Mouse (Mus musculus): Measurements from ENCODE around the gene Srp54c. TPM values are rescaled to one million over a fixed set of nuclear protein-coding genes. Genes with fewer than 3 reads are reported as not detected.
"Not testable (repeated sequence)": the region's sequence is repeated elsewhere in the genome, so short reads cannot be mapped to it uniquely, and the experiment has no call there.

Srp54c gene
- polyA plus RNA-seq (2014; fragmentation: Nextera tagmentation; extraction: Ambion mirVana), result 55.1 and 62.3 TPM in 2 replicates

DNA sequence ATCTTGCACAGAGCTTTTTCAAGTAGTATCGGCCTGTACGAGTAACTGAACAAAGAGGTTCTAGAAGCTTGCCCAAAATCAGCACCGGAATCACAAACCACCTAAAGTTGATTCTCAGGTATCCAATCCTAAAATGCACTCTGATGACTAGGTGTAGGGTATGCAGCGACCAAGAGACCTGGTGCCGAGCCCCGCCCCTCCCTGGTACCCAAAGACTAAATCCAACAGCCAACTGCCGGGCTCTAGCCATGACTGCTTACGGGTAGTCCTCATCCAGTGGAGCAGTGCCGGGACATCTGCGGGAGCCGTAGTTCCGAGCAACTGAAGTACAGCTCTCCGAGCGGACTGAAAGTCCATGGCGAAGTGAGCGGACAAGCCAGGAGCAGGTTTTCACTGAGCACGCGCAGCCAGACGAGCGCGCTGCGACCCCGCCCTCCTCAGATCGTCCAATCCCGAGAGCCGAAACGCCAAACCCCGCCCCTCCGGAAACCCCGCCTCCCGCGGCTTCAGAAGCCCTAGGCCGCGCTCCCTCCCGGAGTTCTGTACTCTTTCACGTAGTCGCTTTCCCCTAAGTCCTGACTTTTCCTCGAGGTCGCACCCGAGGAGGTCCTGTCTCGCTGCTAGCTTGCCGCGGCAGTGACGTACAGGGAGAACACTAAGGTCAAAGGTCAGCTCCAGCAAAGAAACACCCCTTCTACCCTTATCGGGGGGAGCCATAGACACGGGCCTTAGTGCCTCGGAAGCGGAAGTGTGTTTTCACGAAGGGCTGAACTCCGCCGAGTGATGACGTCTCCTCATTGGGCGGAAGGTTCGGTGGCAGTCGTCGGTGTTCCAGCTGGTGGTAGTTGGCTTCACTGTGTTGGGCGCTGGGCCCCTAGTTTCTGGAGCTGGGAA lies at the start of gene Srp54c:
Srp54c (plus strand) TSS at position 543 of the 894 bp plus-strand sequence.
- not testable (repeated sequence) for H3K4me1 ChIP-seq (ENCODE audit: control insufficient read depth, insufficient read depth, low read length)

GRCm38 (mm10) chr12:55187686-55188085 lies 42.3 kb upstream of the Srp54c start:
- H3K4me3 ChIP-seq (ENCODE audit: low read depth, low read length); H3K27me3 ChIP-seq (ENCODE audit: control insufficient read depth, insufficient read depth, low read length); H3K36me3 ChIP-seq (ENCODE audit: control insufficient read depth, insufficient read depth, low read length); H3K9me3 ChIP-seq (replicated peaks; ENCODE audit: control insufficient read depth, low read length); H3K27ac ChIP-seq (ENCODE audit: low read depth, low read length); H3K4me2 ChIP-seq; ATAC-seq (replicated peaks; ENCODE audit: insufficient number of reproducible peaks, low FRiP score, low TSS enrichment); H3K4me1 ChIP-seq (ENCODE audit: control insufficient read depth, insufficient read depth, low read length); H3K9ac ChIP-seq (ENCODE audit: low read depth, low read length): not testable (repeated sequence)
- no CpG with 5 or more reads among the region's 8 CpGs for WGBS (ENCODE audit: insufficient replicate concordance)

More for the DNA sequence above, at the start of gene Srp54c:
- H3K4me2 ChIP-seq; H3K9me3 ChIP-seq (replicated peaks; ENCODE audit: control insufficient read depth, low read length); H3K27me3 ChIP-seq (ENCODE audit: control insufficient read depth, insufficient read depth, low read length); H3K36me3 ChIP-seq (ENCODE audit: control insufficient read depth, insufficient read depth, low read length); H3K9ac ChIP-seq (ENCODE audit: low read depth, low read length); H3K27ac ChIP-seq (ENCODE audit: low read depth, low read length): not testable (repeated sequence)
- peak; percentile 97 for ATAC-seq (replicated peaks; ENCODE audit: insufficient number of reproducible peaks, low FRiP score, low TSS enrichment)
- H3K4me3 ChIP-seq (ENCODE audit: low read depth, low read length), result peak within 1 kb of the TSS; percentile 38
- no CpG with 5 or more reads among the region's 57 CpGs for WGBS (ENCODE audit: insufficient replicate concordance)

DNA sequence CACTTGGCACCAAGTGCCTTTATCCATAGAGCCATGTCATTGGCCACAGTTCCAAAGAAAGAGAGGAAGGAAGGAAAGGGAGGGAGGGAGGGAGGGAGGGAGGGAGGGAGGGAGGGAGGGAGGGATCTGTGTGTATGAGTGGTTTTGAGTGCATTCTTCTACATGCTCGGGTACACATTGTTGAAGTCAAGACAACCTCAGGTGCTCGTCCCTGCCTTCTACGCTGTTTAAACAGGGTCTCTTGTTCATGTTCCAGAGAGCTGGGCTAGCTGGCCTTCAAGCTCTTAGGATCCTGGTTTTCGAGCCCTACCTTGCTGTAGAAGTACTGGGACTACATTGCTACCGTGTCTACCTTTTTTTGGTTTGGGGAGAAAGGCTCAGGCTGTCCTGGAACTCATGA lies 40.8 kb upstream of the Srp54c start:
- H3K9ac ChIP-seq (ENCODE audit: low read depth, low read length); H3K4me2 ChIP-seq; H3K4me1 ChIP-seq (ENCODE audit: control insufficient read depth, insufficient read depth, low read length); H3K36me3 ChIP-seq (ENCODE audit: control insufficient read depth, insufficient read depth, low read length); ATAC-seq (replicated peaks; ENCODE audit: insufficient number of reproducible peaks, low FRiP score, low TSS enrichment); H3K9me3 ChIP-seq (replicated peaks; ENCODE audit: control insufficient read depth, low read length); H3K27ac ChIP-seq (ENCODE audit: low read depth, low read length); H3K27me3 ChIP-seq (ENCODE audit: control insufficient read depth, insufficient read depth, low read length); H3K4me3 ChIP-seq (ENCODE audit: low read depth, low read length): not testable (repeated sequence)
- WGBS (ENCODE audit: insufficient replicate concordance), result no CpG with 5 or more reads among the region's 5 CpGs

GRCm38 (mm10) chr12:55199306-55199705 lies 30.7 kb upstream of the Srp54c start, which contains the start of gene 1700047I17Rik2:
TSS of gene 1700047I17Rik2 (plus strand) at chr12:55199592.
- H3K4me2 ChIP-seq; H3K27me3 ChIP-seq (ENCODE audit: control insufficient read depth, insufficient read depth, low read length); H3K4me3 ChIP-seq (ENCODE audit: low read depth, low read length); H3K9ac ChIP-seq (ENCODE audit: low read depth, low read length); H3K9me3 ChIP-seq (replicated peaks; ENCODE audit: control insufficient read depth, low read length); H3K27ac ChIP-seq (ENCODE audit: low read depth, low read length); H3K36me3 ChIP-seq (ENCODE audit: control insufficient read depth, insufficient read depth, low read length); H3K4me1 ChIP-seq (ENCODE audit: control insufficient read depth, insufficient read depth, low read length): not testable (repeated sequence)
- ATAC-seq (replicated peaks; ENCODE audit: insufficient number of reproducible peaks, low FRiP score, low TSS enrichment), result peak; percentile 94
- WGBS (ENCODE audit: insufficient replicate concordance), result no CpG with 5 or more reads among the region's 40 CpGs

- H3K4me3 ChIP-seq (ENCODE audit: low read depth, low read length); H3K36me3 ChIP-seq (ENCODE audit: control insufficient read depth, insufficient read depth, low read length); H3K4me2 ChIP-seq; H3K27me3 ChIP-seq (ENCODE audit: control insufficient read depth, insufficient read depth, low read length); H3K4me1 ChIP-seq (ENCODE audit: control insufficient read depth, insufficient read depth, low read length); H3K27ac ChIP-seq (ENCODE audit: low read depth, low read length); H3K9me3 ChIP-seq (replicated peaks; ENCODE audit: control insufficient read depth, low read length); H3K9ac ChIP-seq (ENCODE audit: low read depth, low read length): not testable (repeated sequence)
- ATAC-seq (replicated peaks; ENCODE audit: insufficient number of reproducible peaks, low FRiP score, low TSS enrichment), result peak; percentile 64
- WGBS (ENCODE audit: insufficient replicate concordance), result no CpG with 5 or more reads among the region's 18 CpGs
These were observed 30.2 kb upstream of the Srp54c start for GRCm38 (mm10) chr12:55199799-55200198.

DNA sequence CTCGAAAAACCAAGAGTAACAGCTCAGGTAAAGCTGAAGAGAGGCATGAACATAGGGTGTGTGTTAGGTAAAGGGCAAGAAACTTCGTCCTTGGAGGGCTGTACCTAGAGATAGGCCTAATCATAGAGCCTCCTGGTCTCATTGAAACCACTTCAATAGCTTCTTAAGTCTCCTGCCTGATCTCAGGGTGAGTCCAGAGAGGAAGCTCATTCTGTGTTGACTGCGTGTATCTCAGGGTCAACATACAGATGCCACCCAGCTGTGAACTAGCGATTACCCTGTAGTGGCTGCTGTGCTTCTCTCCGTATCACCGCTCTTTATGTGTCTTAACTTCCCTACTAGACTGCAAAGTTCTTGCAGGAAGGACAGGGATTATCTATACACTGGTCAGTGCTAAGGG lies 17.0 kb upstream of the Srp54c start:
- H3K9me3 ChIP-seq (replicated peaks; ENCODE audit: control insufficient read depth, low read length); H3K27ac ChIP-seq (ENCODE audit: low read depth, low read length); H3K9ac ChIP-seq (ENCODE audit: low read depth, low read length); H3K27me3 ChIP-seq (ENCODE audit: control insufficient read depth, insufficient read depth, low read length); H3K4me3 ChIP-seq (ENCODE audit: low read depth, low read length); H3K36me3 ChIP-seq (ENCODE audit: control insufficient read depth, insufficient read depth, low read length); H3K4me1 ChIP-seq (ENCODE audit: control insufficient read depth, insufficient read depth, low read length); H3K4me2 ChIP-seq; ATAC-seq (replicated peaks; ENCODE audit: insufficient number of reproducible peaks, low FRiP score, low TSS enrichment): not testable (repeated sequence)
- no CpG with 5 or more reads among the region's 6 CpGs for WGBS (ENCODE audit: insufficient replicate concordance)

GRCm38 (mm10) chr12:55230520-55230861 lies 523 bp downstream of the Srp54c start:
- 2% methylated on average over 7 of the region's 25 CpGs for WGBS (ENCODE audit: insufficient replicate concordance)
- not testable (repeated sequence) for H3K27me3 ChIP-seq (ENCODE audit: control insufficient read depth, insufficient read depth, low read length); H3K36me3 ChIP-seq (ENCODE audit: control insufficient read depth, insufficient read depth, low read length); H3K4me1 ChIP-seq (ENCODE audit: control insufficient read depth, insufficient read depth, low read length); H3K27ac ChIP-seq (ENCODE audit: low read depth, low read length); H3K4me2 ChIP-seq; H3K9ac ChIP-seq (ENCODE audit: low read depth, low read length); H3K9me3 ChIP-seq (replicated peaks; ENCODE audit: control insufficient read depth, low read length)
- peak overlapping the region; percentile 38 for H3K4me3 ChIP-seq (ENCODE audit: low read depth, low read length)
- peak; percentile 16; the same call in 1 of the 2 replicates for ATAC-seq (replicated peaks; ENCODE audit: insufficient number of reproducible peaks, low FRiP score, low TSS enrichment)

DNA sequence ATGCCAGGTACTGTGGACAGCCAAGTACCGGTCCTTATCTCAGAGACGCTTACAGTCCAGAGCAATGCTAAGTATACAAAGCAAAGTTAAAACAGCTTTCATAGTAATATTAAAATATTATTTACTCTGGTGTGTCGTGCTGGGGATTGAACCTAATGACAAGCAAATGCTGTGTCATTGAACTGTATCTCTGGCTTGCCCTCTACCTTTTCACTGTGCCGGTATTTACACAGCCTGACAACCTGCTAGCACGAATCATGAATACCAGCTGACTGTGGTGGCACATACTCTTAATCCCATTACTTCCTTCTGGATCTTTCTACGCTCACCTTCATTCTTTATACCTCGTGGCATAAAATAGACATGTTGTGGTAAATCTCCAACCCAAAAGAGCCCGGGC lies 12.3 kb downstream of the Srp54c start:
- H3K27ac ChIP-seq (ENCODE audit: low read depth, low read length); H3K9me3 ChIP-seq (replicated peaks; ENCODE audit: control insufficient read depth, low read length); H3K27me3 ChIP-seq (ENCODE audit: control insufficient read depth, insufficient read depth, low read length); H3K4me2 ChIP-seq; H3K4me3 ChIP-seq (ENCODE audit: low read depth, low read length); H3K36me3 ChIP-seq (ENCODE audit: control insufficient read depth, insufficient read depth, low read length); ATAC-seq (replicated peaks; ENCODE audit: insufficient number of reproducible peaks, low FRiP score, low TSS enrichment); H3K4me1 ChIP-seq (ENCODE audit: control insufficient read depth, insufficient read depth, low read length); H3K9ac ChIP-seq (ENCODE audit: low read depth, low read length): not testable (repeated sequence)
- WGBS (ENCODE audit: insufficient replicate concordance), result no CpG with 5 or more reads among the region's 8 CpGs

GRCm38 (mm10) chr12:55261950-55262349 lies 32.0 kb downstream of the Srp54c start:
- no CpG with 5 or more reads among the region's 8 CpGs for WGBS (ENCODE audit: insufficient replicate concordance)
- not testable (repeated sequence) for H3K4me3 ChIP-seq (ENCODE audit: low read depth, low read length); H3K27ac ChIP-seq (ENCODE audit: low read depth, low read length); H3K9ac ChIP-seq (ENCODE audit: low read depth, low read length); H3K27me3 ChIP-seq (ENCODE audit: control insufficient read depth, insufficient read depth, low read length); ATAC-seq (replicated peaks; ENCODE audit: insufficient number of reproducible peaks, low FRiP score, low TSS enrichment); H3K4me1 ChIP-seq (ENCODE audit: control insufficient read depth, insufficient read depth, low read length); H3K36me3 ChIP-seq (ENCODE audit: control insufficient read depth, insufficient read depth, low read length); H3K9me3 ChIP-seq (replicated peaks; ENCODE audit: control insufficient read depth, low read length); H3K4me2 ChIP-seq
